Mouse (Mus musculus) kidney, adult 2 months (tissue): ENCODE measurements around the gene Sco2. TPM values are rescaled to one million over a fixed set of nuclear protein-coding genes. Genes with fewer than 3 reads are reported as not detected.

ENCODE experiments used
- DNase-seq: peaks from one replicate; pipeline ENCODE4 v3.0.0; 2021
- H3K27ac ChIP-seq: fragments of 200-500 bp; 2 replicates; pipeline ENCODE4 v1.5.1; 2012; ENCODE audit warnings: low read depth, low read length, control low read depth, inconsistent platforms; ENCODE audit not compliant: insufficient read depth
- H3K27me3 ChIP-seq: fragments of 200-500 bp; replicated peaks from 2 replicates; pipeline ENCODE4 v1.6.1; 2012; ENCODE audit warnings: mild to moderate bottlenecking, moderate library complexity, low read length, inconsistent platforms; ENCODE audit not compliant: control insufficient read depth, insufficient read depth
- H3K36me3 ChIP-seq: fragments of 200-500 bp; 2 replicates; pipeline ENCODE4 v1.6.1; 2012; ENCODE audit warnings: mild to moderate bottlenecking, moderate library complexity, low read length, inconsistent platforms; ENCODE audit not compliant: control insufficient read depth, insufficient read depth
- H3K4me1 ChIP-seq: fragments of 200-500 bp; 2 replicates; pipeline ENCODE4 v1.6.1; 2011; ENCODE audit warnings: low read length; ENCODE audit not compliant: control insufficient read depth, insufficient read depth
- H3K4me3 ChIP-seq: fragments of 200-500 bp; 2 replicates; pipeline ENCODE4 v1.5.1; 2011; ENCODE audit warnings: mild to moderate bottlenecking, low read depth, low read length, control low read depth; ENCODE audit not compliant: insufficient read depth
- CTCF ChIP-seq: fragments of 200-500 bp; conservative IDR thresholded peaks from 2 replicates; pipeline ENCODE4 v1.5.1; 2011; ENCODE audit warnings: low read depth, mild to moderate bottlenecking, control low read depth, low read length, moderate library complexity, mixed read lengths; ENCODE audit not compliant: insufficient read depth, insufficient read length
- POLR2A ChIP-seq: fragments of 200-500 bp; IDR thresholded peaks from one replicate; pipeline ENCODE4 v1.6.1; 2011; ENCODE audit warnings: low read depth, low read length, control low read depth
- WGBS: fragments of 180-500 bp; shearing (Covaris S2); methylation state at CpG from one replicate; pipeline ENCODE4 v1.1.7; 2018; 5-methylcytosine and 5-hydroxymethylcytosine counted together
- polyA plus RNA-seq: library from polyadenylated mRNA; depleted of rRNA; stranded (reverse); fragments of >200 nt; gene quantifications from 2 replicates; pipeline ENCODE4 v1.2.3, GENCODE M21; 2012

The Sco2 gene
- polyA plus RNA-seq, 1 experiment = 59.5 TPM

- WGBS = 38% methylated on average over 9 of the region's 9 CpGs
- TF ChIP-seq POLR2A (no peak), CTCF (no peak)
- Histone ChIP-seq H3K36me3 (no peaks in the 10 kb centered on the region; the same call in 1 of the 2 replicates), H3K4me3 (peak overlapping the region; percentile 76), H3K27ac (no peak overlapping the region), H3K27me3 (no peaks in the 10 kb centered on the region), H3K4me1 (peaks cover 7% of the 10 kb centered on the region; the same call in 1 of the 2 replicates)
- DNase-seq = no peak
Observed at GRCm38 (mm10) chr15:89374340-89374739, 694 bp upstream of the Sco2 start.

GRCm38 (mm10) chr15:89373027-89373761 lies 452 bp downstream of the Sco2 start:
- H3K27ac ChIP-seq = peak overlapping the region; percentile 87
- H3K4me3 ChIP-seq = peak overlapping the region; percentile 76
- H3K36me3 ChIP-seq = no peaks in the 10 kb centered on the region; the same call in 1 of the 2 replicates
- WGBS = 2% methylated on average over 35 of the region's 35 CpGs
- TF ChIP-seq CTCF (peak; percentile 72), POLR2A (no peak)
- peaks cover 7% of the 10 kb centered on the region; the same call in 1 of the 2 replicates for H3K4me1 ChIP-seq
- peak; percentile 91 for DNase-seq
- no peaks in the 10 kb centered on the region for H3K27me3 ChIP-seq

- no peak for TF ChIP-seq CTCF
- no peak for TF ChIP-seq POLR2A
- Histone ChIP-seq H3K4me1 (peaks cover 7% of the 10 kb centered on the region; the same call in 1 of the 2 replicates), H3K4me3 (0 out of 2 replicates have a peak overlapping the region, but pooled peaks have one; percentile 76), H3K27ac (no peak overlapping the region), H3K36me3 (no peaks in the 10 kb centered on the region; the same call in 1 of the 2 replicates), H3K27me3 (no peaks in the 10 kb centered on the region)
- 76% methylated on average over 7 of the region's 7 CpGs for WGBS
- DNase-seq = no peak
Observed at GRCm38 (mm10) chr15:89372536-89372935, 1.1 kb downstream of the Sco2 start.

GRCm38 (mm10) chr15:89372068-89372467 lies 1.6 kb downstream of the Sco2 start:
- DNase-seq = no peak
- WGBS = 85% methylated on average over 13 of the region's 13 CpGs
- Histone ChIP-seq H3K27me3 (no peaks in the 10 kb centered on the region), H3K4me1 (peaks cover 7% of the 10 kb centered on the region; the same call in 1 of the 2 replicates), H3K27ac (no peak overlapping the region), H3K36me3 (no peaks in the 10 kb centered on the region; the same call in 1 of the 2 replicates), H3K4me3 (no peak overlapping the region)
- TF ChIP-seq POLR2A = no peak
- TF ChIP-seq CTCF = no peak

GRCm38 (mm10) chr15:89365141-89365551 lies 8.5 kb downstream of the Sco2 start:
- 95% methylated on average over 4 of the region's 4 CpGs for WGBS
- H3K4me1 ChIP-seq = no peaks in the 10 kb centered on the region
- no peaks in the 10 kb centered on the region for H3K36me3 ChIP-seq

GRCm38 (mm10) chr15:89363051-89363450 lies 10.6 kb downstream of the Sco2 start:
- TF ChIP-seq POLR2A = no peak
- no peak for TF ChIP-seq CTCF
- H3K27me3 ChIP-seq = no peaks in the 10 kb centered on the region
- H3K27ac ChIP-seq = no peak overlapping the region
- no peaks in the 10 kb centered on the region for H3K4me1 ChIP-seq
- WGBS = 86% methylated on average over 7 of the region's 7 CpGs
- H3K36me3 ChIP-seq = no peaks in the 10 kb centered on the region
- H3K4me3 ChIP-seq = no peak overlapping the region
- no peak for DNase-seq

More at GRCm38 (mm10) chr15:89365141-89365551, 8.5 kb downstream of the Sco2 start:
- Histone ChIP-seq H3K4me3 (no peak overlapping the region), H3K27me3 (no peaks in the 10 kb centered on the region), H3K27ac (no peak overlapping the region)
- TF ChIP-seq CTCF (no peak), POLR2A (no peak)
- DNase-seq = no peak

GRCm38 (mm10) chr15:89358784-89359183 lies 14.9 kb downstream of the Sco2 start:
- Histone ChIP-seq H3K4me3 (no peak overlapping the region), H3K27me3 (no peaks in the 10 kb centered on the region), H3K4me1 (peaks cover 7% of the 10 kb centered on the region; the same call in 1 of the 2 replicates), H3K27ac (no peak overlapping the region), H3K36me3 (no peaks in the 10 kb centered on the region)
- TF ChIP-seq POLR2A (no peak), CTCF (no peak)
- DNase-seq = no peak
- 81% methylated on average over 3 of the region's 3 CpGs for WGBS
